Mouse (Mus musculus): ENCODE measurements around the gene Kiss1r.
A peak's percentile ranks its signal among the peaks of the same experiment; 100 is the strongest.

Gene Kiss1r

DNA sequence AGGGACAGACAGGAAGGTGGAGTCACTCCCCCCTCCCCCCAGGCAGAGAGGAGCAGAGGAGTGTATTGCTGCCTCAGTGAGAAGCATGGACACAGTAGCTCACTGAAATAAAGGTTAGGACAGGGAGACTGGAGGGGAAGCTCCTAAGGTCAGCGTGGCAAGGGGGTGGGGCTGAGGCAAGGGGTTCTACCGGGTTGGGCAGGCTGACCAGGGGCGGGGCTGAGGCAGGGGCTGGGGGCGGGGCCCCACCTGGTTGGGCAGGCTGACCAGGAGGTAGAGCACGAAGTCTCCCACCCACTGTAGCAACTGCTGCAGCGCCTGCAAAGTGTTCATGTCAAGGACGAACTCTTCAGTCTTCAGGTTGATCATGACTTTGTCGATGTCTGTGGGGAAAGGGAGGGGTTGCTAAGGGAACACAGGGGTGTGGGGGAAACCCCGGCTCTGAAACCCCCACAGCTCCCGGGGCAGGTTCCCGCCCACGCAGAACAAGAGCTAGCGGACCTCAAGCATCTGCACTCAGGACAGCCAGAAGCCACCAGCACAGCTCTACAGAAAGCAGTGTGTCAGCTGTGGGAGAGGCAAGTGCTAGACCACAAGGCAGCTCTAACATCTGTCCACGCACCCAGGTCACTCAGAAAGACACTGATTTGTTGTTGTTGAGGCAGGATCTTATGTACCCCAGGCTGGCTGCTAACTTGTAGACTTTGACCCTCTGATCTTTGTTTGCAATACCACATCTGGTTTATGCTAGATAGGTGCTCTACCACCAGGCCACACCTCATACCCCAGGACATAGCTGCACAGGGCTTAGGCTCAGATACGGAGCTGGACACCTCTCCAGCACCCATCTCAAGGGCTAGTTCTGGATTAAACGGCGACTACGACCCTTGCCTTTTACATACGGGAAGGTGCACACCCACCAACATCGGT, 19.2 kb upstream of the Kiss1r start:
- no peak for DNase-seq (ENCODE audit: low spot score)

- peak; percentile 55 for DNase-seq (ENCODE audit: low spot score)
These were observed 15.8 kb upstream of the Kiss1r start for GRCm38 (mm10) chr10:79900951-79901410.

- DNase-seq (ENCODE audit: low spot score), result no peak
These were observed 10.1 kb upstream of the Kiss1r start for GRCm38 (mm10) chr10:79906712-79907111.

GRCm38 (mm10) chr10:79907415-79907814, 9.4 kb upstream of the Kiss1r start:
- no peak for DNase-seq (ENCODE audit: low spot score)

DNA sequence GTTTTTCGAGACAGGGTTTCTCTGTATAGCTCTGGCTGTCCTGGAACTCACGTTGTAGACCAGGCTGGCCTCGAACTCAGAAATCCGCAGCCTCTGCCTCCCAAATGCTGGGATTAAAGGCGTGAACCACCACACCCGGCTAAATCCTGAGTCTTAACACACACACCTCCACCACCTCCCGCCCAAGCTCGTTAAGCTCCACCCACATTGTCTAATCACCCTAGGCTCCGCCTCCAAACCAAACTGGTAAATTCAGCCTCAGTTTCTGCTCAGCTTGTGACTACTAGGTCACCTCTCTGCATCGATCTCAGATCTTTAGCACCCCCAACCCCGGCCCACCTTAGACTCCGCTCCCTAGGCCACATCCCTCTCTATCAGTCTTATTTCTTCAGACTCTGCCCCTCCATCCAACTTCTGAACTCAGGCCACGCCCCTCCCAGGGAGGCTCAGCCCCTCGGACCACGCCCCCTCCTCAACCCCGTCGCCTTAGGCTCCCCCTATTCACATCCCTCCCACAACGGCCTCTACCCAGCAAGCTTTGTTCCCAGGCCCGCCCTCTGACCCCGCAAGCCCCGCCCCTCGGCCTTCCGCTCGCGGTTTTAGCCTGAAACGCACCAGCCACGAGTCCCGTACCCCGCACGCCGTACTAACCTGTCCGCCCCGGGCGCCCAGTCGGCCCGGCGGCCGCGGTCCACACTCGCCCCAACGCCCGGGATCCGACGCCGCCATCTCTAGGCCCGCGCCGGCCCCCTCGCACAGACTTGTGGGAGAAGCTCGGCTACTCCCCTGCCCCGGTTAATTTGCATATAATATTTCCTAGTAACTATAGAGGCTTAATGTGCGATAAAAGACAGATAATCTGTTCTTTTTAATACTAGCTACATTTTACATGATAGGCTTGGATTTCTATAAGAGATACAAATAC, 8.3 kb upstream of the Kiss1r start, which contains the start of gene Med16:
Gene Med16 (minus strand): TSS at position 757 of the 925 bp plus-strand sequence.
- DNase-seq (ENCODE audit: low spot score), result peak; percentile 96

- DNase-seq (ENCODE audit: low spot score), result peak; percentile 79
These were observed 7.5 kb upstream of the Kiss1r start for GRCm38 (mm10) chr10:79909092-79909922.

DNA sequence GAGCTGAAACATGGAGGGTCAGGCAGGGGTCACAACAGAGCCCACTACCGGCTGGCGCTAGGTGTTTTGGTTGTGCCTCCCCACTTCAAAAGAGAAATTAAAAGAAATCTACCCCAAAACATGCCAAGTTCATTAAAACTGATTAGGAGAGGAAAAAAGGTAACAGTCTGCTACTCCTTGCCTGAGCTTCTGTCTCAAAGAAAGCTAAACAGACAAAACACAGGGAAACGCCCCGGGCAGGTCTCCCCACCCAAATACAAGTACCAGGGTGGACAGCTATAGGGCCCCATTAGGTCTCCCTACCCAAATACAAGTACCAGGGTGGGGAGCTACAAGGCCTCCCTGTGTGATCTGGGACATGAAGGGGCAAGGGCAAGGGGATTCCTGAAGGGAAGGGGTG, 6.2 kb upstream of the Kiss1r start, which contains the start of gene Gm26602:
Gene Gm26602 (plus strand): TSS at position 301 of the 400 bp plus-strand sequence.
- DNase-seq (ENCODE audit: low spot score), result no peak

GRCm38 (mm10) chr10:79912412-79912811, 4.4 kb upstream of the Kiss1r start:
- DNase-seq (ENCODE audit: low spot score), result no peak

- no peak for DNase-seq (ENCODE audit: low spot score)
These were observed 2.4 kb upstream of the Kiss1r start for GRCm38 (mm10) chr10:79914131-79914947.

DNA sequence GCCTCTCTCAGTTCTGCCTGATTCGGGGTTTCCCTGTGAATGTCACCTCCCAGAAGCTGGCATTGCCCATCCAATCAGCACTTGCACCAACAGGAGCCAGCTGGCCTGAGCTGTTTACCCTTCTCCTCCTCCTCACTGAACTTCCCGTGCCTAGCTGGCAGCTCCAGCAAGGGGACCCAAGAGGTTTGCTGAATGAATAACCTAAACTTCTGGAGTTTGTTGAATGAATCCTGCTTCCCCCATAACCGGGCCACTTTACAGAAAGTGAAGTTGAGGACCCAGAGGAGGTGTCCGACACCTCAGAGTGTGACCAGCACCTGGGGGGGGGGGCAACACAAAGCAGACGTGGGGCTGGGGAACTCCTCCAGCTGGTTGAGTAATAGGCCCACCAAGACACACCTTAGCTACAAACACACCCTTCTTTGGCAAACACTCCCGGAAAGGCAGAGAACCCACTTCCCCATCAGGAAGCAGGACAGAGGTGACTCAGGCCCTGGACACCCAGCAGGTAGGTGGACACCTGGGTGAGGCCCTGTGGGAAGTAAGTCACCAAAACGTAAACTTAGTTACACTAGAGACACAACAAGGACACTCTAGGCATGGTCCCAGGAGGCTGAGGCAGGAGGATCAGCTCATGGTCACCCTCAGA, 1.7 kb upstream of the Kiss1r start:
- no peak for DNase-seq (ENCODE audit: low spot score)

DNA sequence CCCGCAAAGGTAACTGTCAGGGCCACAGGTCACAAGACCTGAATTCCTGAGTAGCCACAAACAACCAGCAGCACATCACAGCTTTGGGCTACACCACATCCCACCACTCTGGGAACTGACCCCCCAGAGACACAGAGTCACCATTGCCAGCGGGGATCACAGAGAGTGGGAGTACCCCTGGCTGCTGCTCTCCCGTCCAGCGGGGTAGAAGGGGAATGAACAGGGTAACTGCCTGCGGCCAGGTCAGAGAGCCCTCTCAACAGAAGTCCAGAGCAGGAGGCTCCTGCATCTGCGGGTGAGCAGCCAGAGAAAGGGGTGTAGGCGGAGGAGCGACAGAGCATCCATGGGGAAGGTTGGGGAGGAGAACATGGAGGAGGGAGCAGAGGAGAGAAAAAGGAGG, 690 bp upstream of the Kiss1r start:
- DNase-seq (ENCODE audit: low spot score), result no peak

GRCm38 (mm10) chr10:79917532-79918100, 845 bp downstream of the Kiss1r start:
- DNase-seq (ENCODE audit: low spot score), result no peak

GRCm38 (mm10) chr10:79918231-79919078, 1.7 kb downstream of the Kiss1r start:
- DNase-seq (ENCODE audit: low spot score), result no peak

- DNase-seq (ENCODE audit: low spot score), result no peak
These were observed 2.6 kb downstream of the Kiss1r start for GRCm38 (mm10) chr10:79919251-79919849.

DNA sequence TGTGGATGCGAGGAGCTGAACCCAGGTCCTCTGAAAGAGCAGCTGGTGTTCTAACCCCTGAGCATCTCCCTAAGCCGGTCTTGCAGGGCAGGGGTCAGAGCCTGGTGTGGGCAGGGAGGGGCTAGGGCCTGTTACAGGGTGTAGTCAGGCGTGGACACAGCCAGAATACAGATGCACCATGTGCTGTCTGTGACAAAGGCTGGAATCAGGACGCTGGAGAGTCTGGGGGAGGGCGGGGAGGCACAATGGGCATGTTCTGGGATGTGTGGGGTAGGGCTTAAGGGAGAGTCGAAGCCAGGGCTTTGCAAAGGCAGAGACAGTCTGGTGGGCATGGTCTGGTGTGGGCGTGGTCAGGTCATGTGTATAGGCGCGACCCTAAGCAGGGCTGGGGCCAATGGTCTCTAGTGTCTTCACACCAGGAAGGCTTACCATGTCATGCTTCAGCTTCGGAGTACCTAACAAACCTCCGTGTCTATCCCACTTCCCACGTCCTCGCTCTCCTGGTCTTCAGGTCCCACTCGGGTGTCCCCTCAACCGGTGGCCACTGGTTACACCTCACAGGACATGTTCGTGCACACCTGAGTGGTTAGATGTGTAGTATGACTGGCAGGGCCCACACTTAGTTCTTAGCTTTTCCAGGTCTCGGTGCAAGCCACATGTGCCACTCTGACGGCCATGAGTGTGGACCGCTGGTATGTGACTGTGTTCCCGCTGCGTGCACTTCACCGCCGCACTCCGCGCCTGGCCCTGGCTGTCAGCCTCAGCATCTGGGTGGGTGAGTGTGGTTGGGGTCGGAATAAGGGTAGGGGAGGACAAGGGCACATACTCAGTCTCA, 3.5 kb downstream of the Kiss1r start:
- no peak for DNase-seq (ENCODE audit: low spot score)

- no peak for DNase-seq (ENCODE audit: low spot score)
These were observed 4.3 kb downstream of the Kiss1r start, which contains the start of gene R3hdm4 for GRCm38 (mm10) chr10:79920958-79921535. R3hdm4 (minus strand) TSS chr10:79921208.

GRCm38 (mm10) chr10:79921572-79921971, 4.8 kb downstream of the Kiss1r start:
- no peak for DNase-seq (ENCODE audit: low spot score)

Data from layer of hippocampus, adult 9-10 months (tissue).